Mouse (Mus musculus) macrophage (primary cell): Measurements from ENCODE around the gene Xpo4. TPM values are rescaled to one million over a fixed set of nuclear protein-coding genes. Genes with fewer than 3 reads are reported as not detected.

Experiments used
- H3K27ac ChIP-seq: fragments of 350-480 bp; formaldehyde crosslinking; 2 replicates; pipeline ENCODE4 v1.9.0; 2021
- H3K36me3 ChIP-seq: fragments of 350-480 bp; formaldehyde crosslinking; 2 replicates; pipeline ENCODE4 v1.9.0; 2021; ENCODE audit errors: inconsistent target
- H3K4me3 ChIP-seq: fragments of 350-480 bp; formaldehyde crosslinking; 2 replicates; pipeline ENCODE4 v1.9.0; 2021; ENCODE audit errors: inconsistent target
- H3K79me2 ChIP-seq: fragments of 350-480 bp; formaldehyde crosslinking; 2 replicates; pipeline ENCODE4 v1.9.0; 2021; ENCODE audit errors: inconsistent target
- WGBS: methylation state at CpG from one replicate; pipeline ENCODE4 v1.1.7; 2026; ENCODE audit warnings: inconsistent platforms; ENCODE audit not compliant: missing documents; 5-methylcytosine and 5-hydroxymethylcytosine counted together
- polyA plus RNA-seq: library from polyadenylated mRNA; stranded (reverse); fragments of 250-400 nt; gene quantifications from 3 replicates; pipeline ENCODE4 v1.2.4, GENCODE M21; 2018; ENCODE audit warnings: inconsistent platforms

Xpo4 gene
- polyA plus RNA-seq, 1 experiment from 2014 or later: 4.5 TPM

GRCm38 (mm10) chr14:57532577-57532976 is 132.7 kb downstream of the Xpo4 start:
- Histone ChIP-seq H3K4me3 (no peak overlapping the region), H3K36me3 (no peaks in the 10 kb centered on the region), H3K79me2 (no peaks in the 10 kb centered on the region), H3K27ac (no peak overlapping the region)
- 100% methylated on average over 3 of the region's 3 CpGs for WGBS

GRCm38 (mm10) chr14:57529786-57530515 is 135.3 kb downstream of the Xpo4 start:
- H3K36me3 ChIP-seq: no peaks in the 10 kb centered on the region
- H3K79me2 ChIP-seq: no peaks in the 10 kb centered on the region
- no peak overlapping the region for H3K4me3 ChIP-seq
- WGBS: 64% methylated on average over 5 of the region's 5 CpGs
- no peak overlapping the region for H3K27ac ChIP-seq

- H3K79me2 ChIP-seq: no peaks in the 10 kb centered on the region
- no peaks in the 10 kb centered on the region for H3K36me3 ChIP-seq
- H3K4me3 ChIP-seq: no peak overlapping the region
- H3K27ac ChIP-seq: no peak overlapping the region
- WGBS: 36% methylated on average over 9 of the region's 10 CpGs
Measured at GRCm38 (mm10) chr14:57529086-57529785, 136.0 kb downstream of the Xpo4 start.

- 68% methylated on average over 2 of the region's 2 CpGs for WGBS
- Histone ChIP-seq H3K4me3 (no peak overlapping the region), H3K36me3 (no peaks in the 10 kb centered on the region), H3K79me2 (no peaks in the 10 kb centered on the region), H3K27ac (no peak overlapping the region)
Measured at GRCm38 (mm10) chr14:57527598-57527997, 137.6 kb downstream of the Xpo4 start.

Other genes starting within 250 kb of the Xpo4 start
- 4.3 to 7.0 TPM (median 4.9 TPM) in 3 replicates for gene Ift88, start 241.4 kb downstream of the Xpo4 start, polyA plus RNA-seq
- gene Il17d, start 140.7 kb downstream of the Xpo4 start, polyA plus RNA-seq: not detected in 3 replicates
- 14.3 to 31.6 TPM (median 30.5 TPM) in 3 replicates for gene Eef1akmt1, start 93.8 kb downstream of the Xpo4 start, polyA plus RNA-seq
- gene Gm49361, start 80.7 kb upstream of the Xpo4 start, polyA plus RNA-seq: not detected in 3 replicates
- gene Lats2, start 93.0 kb upstream of the Xpo4 start, polyA plus RNA-seq: 11.3 to 15.3 TPM (median 12.1 TPM) in 3 replicates
- 52.1 to 90.3 TPM (median 73.7 TPM) in 3 replicates for gene Sap18, start 132.8 kb upstream of the Xpo4 start, polyA plus RNA-seq
- 0.67 to 3.6 TPM (median 1.9 TPM) in 3 replicates for gene Ska3, start 160.8 kb upstream of the Xpo4 start, polyA plus RNA-seq
- gene Mrpl57, start 160.8 kb upstream of the Xpo4 start, polyA plus RNA-seq: 21.8 to 55.2 TPM (median 27.0 TPM) in 3 replicates
- gene Zdhhc20, start 224.8 kb upstream of the Xpo4 start, polyA plus RNA-seq: 45.6 to 74.7 TPM (median 57.4 TPM) in 3 replicates